Mouse (Mus musculus): ENCODE measurements around the gene 2900026A02Rik. TPM values are rescaled to one million over a fixed set of nuclear protein-coding genes. Genes with fewer than 3 reads are reported as not detected.

Gene 2900026A02Rik
- total and polyA plus RNA-seq, 3 experiments = 18.0 to 21.4 (median 19.2) TPM

DNA sequence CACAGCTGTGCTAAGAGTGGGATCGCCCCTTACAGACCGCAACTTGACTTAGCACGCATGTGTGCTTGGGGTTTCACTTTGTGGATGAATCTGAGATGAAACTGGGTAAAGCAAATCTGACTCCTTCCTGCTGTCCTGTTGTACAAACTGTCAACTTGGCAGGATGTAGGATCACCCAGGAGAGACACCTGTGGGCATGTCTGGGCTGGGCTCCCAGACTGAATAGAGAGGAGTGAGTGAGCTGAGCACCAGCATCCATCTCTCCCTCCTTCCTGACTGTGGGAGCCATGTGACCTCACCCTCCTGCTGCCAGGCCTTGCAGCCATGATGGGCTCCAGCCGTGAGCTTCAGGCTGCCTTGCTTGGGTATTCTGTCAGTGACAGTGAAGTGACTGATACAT is 115.6 kb downstream of the 2900026A02Rik start:
- Histone ChIP-seq H3K9ac (ENCODE audit: low read depth, low read length) (no peak overlapping the region), H3K79me2 (replicated peaks; ENCODE audit: control insufficient read depth, insufficient read depth, low read length) (peaks cover 5% of the 10 kb centered on the region), H3K36me3 (ENCODE audit: control insufficient read depth, insufficient read depth, low read length) (no peaks in the 10 kb centered on the region), H3K4me3 (no peak overlapping the region), H3K27ac (no peak overlapping the region), H3K27me3 (ENCODE audit: control insufficient read depth, insufficient read depth, low read length) (no peaks in the 10 kb centered on the region), H3K4me1 (ENCODE audit: control insufficient read depth, insufficient read depth, low read length) (peaks cover 9% of the 10 kb centered on the region)
- 81% methylated on average over 4 of the region's 4 CpGs for WGBS
- intact Hi-C loops (cut with DNase I) = no loop called here
- TF ChIP-seq POLR2A (IDR thresholded peaks at IDR 0.05; ENCODE audit: insufficient read depth, low read depth, low read length) = no peak
- no peak for TF ChIP-seq EP300 (IDR thresholded peaks at IDR 0.05; ENCODE audit: insufficient read depth, low read depth, low read length)
- TF ChIP-seq CTCF (IDR thresholded peaks at IDR 0.05) = no peak
- DNase-seq = no peak

- no peak for DNase-seq
- Histone ChIP-seq H3K27ac (no peak overlapping the region), H3K9ac (ENCODE audit: low read depth, low read length) (no peak overlapping the region), H3K4me3 (no peak overlapping the region), H3K36me3 (ENCODE audit: control insufficient read depth, insufficient read depth, low read length) (no peaks in the 10 kb centered on the region), H3K79me2 (replicated peaks; ENCODE audit: control insufficient read depth, insufficient read depth, low read length) (peaks cover 3% of the 10 kb centered on the region), H3K27me3 (ENCODE audit: control insufficient read depth, insufficient read depth, low read length) (no peaks in the 10 kb centered on the region), H3K4me1 (ENCODE audit: control insufficient read depth, insufficient read depth, low read length) (peaks cover 9% of the 10 kb centered on the region)
- no peak for TF ChIP-seq EP300 (IDR thresholded peaks at IDR 0.05; ENCODE audit: insufficient read depth, low read depth, low read length)
- no peak for TF ChIP-seq POLR2A (IDR thresholded peaks at IDR 0.05; ENCODE audit: insufficient read depth, low read depth, low read length)
- TF ChIP-seq CTCF (IDR thresholded peaks at IDR 0.05) = no peak
- intact Hi-C loops (cut with DNase I) = no loop called here
- 71% methylated on average over 9 of the region's 9 CpGs for WGBS
Measured at GRCm38 (mm10) chr5:113105035-113105434, 116.0 kb downstream of the 2900026A02Rik start.

GRCm38 (mm10) chr5:113102455-113102854 is 118.6 kb downstream of the 2900026A02Rik start:
- Histone ChIP-seq H3K27ac (no peak overlapping the region), H3K4me1 (ENCODE audit: control insufficient read depth, insufficient read depth, low read length) (peaks cover 5% of the 10 kb centered on the region), H3K9ac (ENCODE audit: low read depth, low read length) (no peak overlapping the region), H3K4me3 (no peak overlapping the region), H3K79me2 (replicated peaks; ENCODE audit: control insufficient read depth, insufficient read depth, low read length) (no peaks in the 10 kb centered on the region; the same call in 1 of the 2 replicates), H3K27me3 (ENCODE audit: control insufficient read depth, insufficient read depth, low read length) (no peaks in the 10 kb centered on the region), H3K36me3 (ENCODE audit: control insufficient read depth, insufficient read depth, low read length) (no peaks in the 10 kb centered on the region)
- 51% methylated on average over 7 of the region's 7 CpGs for WGBS
- TF ChIP-seq POLR2A (IDR thresholded peaks at IDR 0.05; ENCODE audit: insufficient read depth, low read depth, low read length) = no peak
- no peak for TF ChIP-seq CTCF (IDR thresholded peaks at IDR 0.05)
- TF ChIP-seq EP300 (IDR thresholded peaks at IDR 0.05; ENCODE audit: insufficient read depth, low read depth, low read length) = no peak
- intact Hi-C loops (cut with DNase I) = no loop called here
- DNase-seq = no peak

DNA sequence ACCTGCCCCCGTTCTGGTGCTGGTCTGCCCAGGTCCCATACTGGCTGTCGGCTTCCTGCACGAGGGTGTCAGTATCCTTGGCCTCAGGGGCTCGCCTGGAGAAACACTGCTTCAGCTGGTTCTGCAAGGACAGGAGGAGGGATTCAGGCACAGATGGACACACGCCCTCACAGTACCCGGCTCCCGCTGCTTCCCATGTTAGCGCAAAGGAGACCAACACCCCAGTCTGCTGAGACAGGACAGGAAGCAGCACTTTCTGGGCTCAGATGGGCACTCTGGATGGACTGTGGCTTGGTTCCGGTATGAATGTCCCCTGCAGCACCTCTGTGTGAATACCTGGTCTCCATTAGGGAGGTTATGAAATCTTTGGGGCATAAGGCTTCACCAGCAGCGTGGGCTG is 119.6 kb downstream of the 2900026A02Rik start:
- H3K9ac ChIP-seq (ENCODE audit: low read depth, low read length) = no peak overlapping the region
- no peak overlapping the region for H3K4me3 ChIP-seq
- intact Hi-C loops (cut with DNase I) = no loop called here
- H3K27me3 ChIP-seq (ENCODE audit: control insufficient read depth, insufficient read depth, low read length) = no peaks in the 10 kb centered on the region
- WGBS = 77% methylated on average over 10 of the region's 10 CpGs
- TF ChIP-seq CTCF (IDR thresholded peaks at IDR 0.05) = no peak
- no peak for TF ChIP-seq POLR2A (IDR thresholded peaks at IDR 0.05; ENCODE audit: insufficient read depth, low read depth, low read length)
- no peak for TF ChIP-seq EP300 (IDR thresholded peaks at IDR 0.05; ENCODE audit: insufficient read depth, low read depth, low read length)
- no peak for DNase-seq
- H3K27ac ChIP-seq = no peak overlapping the region
- no peaks in the 10 kb centered on the region for H3K36me3 ChIP-seq (ENCODE audit: control insufficient read depth, insufficient read depth, low read length)
- peaks cover 1% of the 10 kb centered on the region for H3K4me1 ChIP-seq (ENCODE audit: control insufficient read depth, insufficient read depth, low read length)
- H3K79me2 ChIP-seq (replicated peaks; ENCODE audit: control insufficient read depth, insufficient read depth, low read length) = no peaks in the 10 kb centered on the region; the same call in 1 of the 2 replicates

DNA sequence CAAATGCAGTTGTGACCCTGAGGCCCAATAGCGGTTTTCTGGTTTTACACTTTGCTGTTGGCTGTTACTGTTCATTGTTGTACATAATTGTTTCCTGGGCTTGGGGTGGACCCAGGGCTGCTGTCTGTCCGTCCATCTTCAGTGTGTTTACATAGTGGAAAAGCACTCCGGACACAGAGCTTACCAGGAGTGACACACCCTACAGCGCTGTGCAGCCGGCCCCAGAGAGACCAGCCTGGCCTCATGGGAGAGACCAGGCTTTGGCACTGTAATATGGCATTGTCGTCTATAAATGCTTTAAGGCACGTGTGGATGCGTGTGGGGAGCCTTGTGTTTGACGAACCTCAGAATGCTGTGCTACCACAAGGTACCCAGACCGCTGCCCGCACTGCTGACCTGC is 120.6 kb downstream of the 2900026A02Rik start:
- Histone ChIP-seq H3K27ac (no peak overlapping the region), H3K9ac (ENCODE audit: low read depth, low read length) (no peak overlapping the region), H3K79me2 (replicated peaks; ENCODE audit: control insufficient read depth, insufficient read depth, low read length) (no peaks in the 10 kb centered on the region; the same call in 1 of the 2 replicates), H3K27me3 (ENCODE audit: control insufficient read depth, insufficient read depth, low read length) (no peaks in the 10 kb centered on the region), H3K36me3 (ENCODE audit: control insufficient read depth, insufficient read depth, low read length) (no peaks in the 10 kb centered on the region), H3K4me3 (no peak overlapping the region), H3K4me1 (ENCODE audit: control insufficient read depth, insufficient read depth, low read length) (peaks cover 1% of the 10 kb centered on the region)
- intact Hi-C loops (cut with DNase I) = no loop called here
- 59% methylated on average over 11 of the region's 11 CpGs for WGBS
- no peak for TF ChIP-seq POLR2A (IDR thresholded peaks at IDR 0.05; ENCODE audit: insufficient read depth, low read depth, low read length)
- TF ChIP-seq CTCF (IDR thresholded peaks at IDR 0.05) = no peak
- TF ChIP-seq EP300 (IDR thresholded peaks at IDR 0.05; ENCODE audit: insufficient read depth, low read depth, low read length) = no peak
- DNase-seq = no peak

GRCm38 (mm10) chr5:113099546-113099945 is 121.5 kb downstream of the 2900026A02Rik start:
- no peaks in the 10 kb centered on the region for H3K36me3 ChIP-seq (ENCODE audit: control insufficient read depth, insufficient read depth, low read length)
- H3K4me1 ChIP-seq (ENCODE audit: control insufficient read depth, insufficient read depth, low read length) = peaks cover 1% of the 10 kb centered on the region; the same call in 1 of the 2 replicates
- intact Hi-C loops (cut with DNase I) = loop anchor here (1.0 kb wide), 3 partner anchors 56 to 127 kb away; partner anchors contain the start of gene Tmem211
- no peak overlapping the region for H3K27ac ChIP-seq
- peak; percentile 80 to 93 for DNase-seq
- 14% methylated on average over 1 of the region's 1 CpGs for WGBS
- no peak overlapping the region for H3K9ac ChIP-seq (ENCODE audit: low read depth, low read length)
- no peak overlapping the region for H3K4me3 ChIP-seq
- no peaks in the 10 kb centered on the region for H3K79me2 ChIP-seq (replicated peaks; ENCODE audit: control insufficient read depth, insufficient read depth, low read length)
- H3K27me3 ChIP-seq (ENCODE audit: control insufficient read depth, insufficient read depth, low read length) = no peaks in the 10 kb centered on the region
- TF ChIP-seq EP300 (IDR thresholded peaks at IDR 0.05; ENCODE audit: insufficient read depth, low read depth, low read length) (peak; percentile 98), CTCF (IDR thresholded peaks at IDR 0.05) (no peak; the same call in 1 of the 2 replicates), POLR2A (IDR thresholded peaks at IDR 0.05; ENCODE audit: insufficient read depth, low read depth, low read length) (no peak)

Measured in heart, adult 2 months (tissue).